Mouse (Mus musculus): ENCODE results near the gene Krtap10-4.
"Not testable (repeated sequence)": the region's sequence is repeated elsewhere in the genome, so short reads cannot be mapped to it uniquely, and the experiment has no call there.

Krtap10-4 gene

DNA sequence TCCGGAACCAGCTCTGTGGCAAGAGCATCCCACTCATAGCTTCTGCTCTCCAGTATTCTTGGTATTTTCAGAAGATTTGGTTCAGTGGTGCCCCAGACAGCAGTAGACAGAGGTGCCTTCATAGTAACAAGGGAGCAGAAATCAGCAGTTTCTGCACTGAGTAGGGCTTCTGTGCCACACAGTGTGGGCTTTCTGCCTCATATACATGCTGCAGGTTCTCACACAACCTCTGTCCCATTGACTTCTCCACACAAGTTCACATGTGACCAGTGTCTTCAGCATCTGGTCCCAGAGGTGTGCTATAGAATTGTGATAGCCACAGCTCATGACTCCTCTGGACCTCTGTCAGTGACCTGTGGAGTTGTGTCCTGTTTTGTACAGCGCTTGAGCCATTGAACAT lies 38.3 kb downstream of the Krtap10-4 start:
- DNase-seq (ENCODE audit: low spot score in 2 of 2): no peak

DNA sequence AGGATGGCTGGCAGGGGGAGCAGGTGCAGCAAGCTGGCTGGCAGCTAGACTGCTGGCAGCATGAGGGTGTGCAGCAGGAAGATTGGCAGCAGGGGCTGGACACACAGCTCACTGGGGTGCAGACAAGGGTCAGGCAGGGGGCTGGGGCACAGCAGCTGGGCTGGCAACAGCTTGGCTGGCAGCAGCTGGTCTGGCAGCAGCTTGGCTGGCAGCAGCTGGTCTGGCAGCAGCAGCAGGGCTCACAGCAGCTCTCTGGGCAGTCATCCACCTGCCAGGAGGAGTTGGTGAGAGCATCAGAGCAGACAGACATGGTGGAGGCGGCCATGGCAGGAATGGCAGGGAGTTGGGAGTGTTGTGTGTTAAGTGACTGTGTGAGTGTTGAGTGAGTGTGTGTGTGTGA lies 39.0 kb downstream of the Krtap10-4 start, which contains the start of gene Gm7137:
TSS of gene Gm7137 (minus strand) at position 325 of the 400 bp plus-strand sequence.
- not testable (repeated sequence) for DNase-seq (ENCODE audit: low spot score in 2 of 2)

DNA sequence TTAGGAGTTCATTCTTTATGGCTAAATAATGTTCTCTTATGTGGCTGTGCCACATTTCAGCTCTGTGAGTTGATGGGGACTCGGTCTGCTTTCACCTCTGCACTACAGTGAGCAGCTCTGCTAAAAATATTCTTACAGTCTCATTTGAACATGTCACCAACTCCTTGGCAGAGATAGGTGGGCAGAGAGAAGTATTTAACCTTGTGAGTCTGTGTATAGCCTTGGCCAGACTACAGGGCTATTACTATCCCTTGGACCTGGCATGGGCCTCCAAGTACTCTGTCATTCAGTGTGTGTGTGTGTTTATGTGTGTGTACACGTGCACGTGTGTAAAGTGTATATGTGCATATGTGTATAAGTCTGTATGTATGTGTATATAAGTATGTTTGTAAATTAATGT lies 43.5 kb downstream of the Krtap10-4 start:
- not testable (repeated sequence) for DNase-seq (ENCODE audit: low spot score in 2 of 2)

DNA sequence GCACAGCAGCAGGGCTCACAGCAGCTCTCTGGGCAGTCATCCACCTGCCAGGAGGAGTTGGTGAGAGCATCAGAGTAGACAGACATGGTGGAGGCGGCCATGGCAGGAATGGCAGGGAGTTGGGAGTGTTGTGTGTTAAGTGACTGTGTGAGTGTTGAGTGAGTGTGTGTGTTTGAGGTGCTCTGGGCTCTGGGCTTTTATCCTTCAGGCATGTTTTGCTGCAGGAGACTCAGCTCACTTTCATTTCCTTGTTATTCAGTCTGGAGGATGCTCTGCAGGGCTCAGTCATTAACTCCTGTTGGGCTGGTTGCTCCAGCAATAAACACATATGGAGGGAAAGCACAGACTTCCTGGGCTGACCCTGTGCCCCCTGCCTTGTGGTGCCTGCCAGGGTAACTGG lies 44.5 kb downstream of the Krtap10-4 start, which contains the start of gene Gm3250:
TSS of gene Gm3250 (minus strand) at position 101 of the 400 bp plus-strand sequence.
- not testable (repeated sequence) for DNase-seq (ENCODE audit: low spot score in 2 of 2)

- not testable (repeated sequence) for DNase-seq (ENCODE audit: low spot score in 2 of 2)
Observed at GRCm38 (mm10) chr10:77776844-77777243, 50.1 kb downstream of the Krtap10-4 start, which contains the start of gene Gm7138. Gene Gm7138 (minus strand): TSS chr10:77776944.

Data from frontal cortex, postnatal 25 days (tissue).